Mouse (Mus musculus): ENCODE data around the gene Sox11. TPM values are rescaled to one million over a fixed set of nuclear protein-coding genes. Genes with fewer than 3 reads are reported as not detected.

The Sox11 gene
- 10 to 100 TPM; 11.0 to 19.4 TPM for total RNA-seq (2021)

- peak in 1 of 2 experiments; percentile 74 for DNase-seq (ENCODE audit: low spot score in 2 of 2)
- intact Hi-C loops (cut with DNase I), result loop anchor here (2.0 to 10.0 kb wide), 6 partner anchors 185 to 1091 kb away; no protein-coding TSS in a partner anchor
Observed at GRCm38 (mm10) chr12:27341871-27342690, at the start of gene Sox11. Sox11 (minus strand) TSS chr12:27342574.

GRCm38 (mm10) chr12:27391652-27392305 lies 49.4 kb upstream of the Sox11 start:
- no peak for DNase-seq (ENCODE audit: low spot score in 2 of 2)
- intact Hi-C loops (cut with DNase I), result no loop called here

GRCm38 (mm10) chr12:27390439-27390838 lies 48.1 kb upstream of the Sox11 start:
- DNase-seq (ENCODE audit: low spot score in 2 of 2), result no peak
- intact Hi-C loops (cut with DNase I), result no loop called here

GRCm38 (mm10) chr12:27389429-27389828 lies 47.1 kb upstream of the Sox11 start:
- DNase-seq (ENCODE audit: low spot score in 2 of 2), result no peak
- intact Hi-C loops (cut with DNase I), result no loop called here

- no peak for DNase-seq (ENCODE audit: low spot score in 2 of 2)
- intact Hi-C loops (cut with DNase I), result no loop called here
Observed at GRCm38 (mm10) chr12:27372505-27372904, 30.1 kb upstream of the Sox11 start.

GRCm38 (mm10) chr12:27370756-27371155 lies 28.4 kb upstream of the Sox11 start:
- DNase-seq (ENCODE audit: low spot score in 2 of 2), result no peak
- intact Hi-C loops (cut with DNase I), result no loop called here

- DNase-seq (ENCODE audit: low spot score in 2 of 2), result no peak
- intact Hi-C loops (cut with DNase I), result no loop called here
Observed at GRCm38 (mm10) chr12:27367476-27367875, 25.1 kb upstream of the Sox11 start.

- intact Hi-C loops (cut with DNase I), result no loop called here
- DNase-seq (ENCODE audit: low spot score in 2 of 2), result no peak
Observed at GRCm38 (mm10) chr12:27363840-27364640, 21.7 kb upstream of the Sox11 start.

GRCm38 (mm10) chr12:27357076-27357637 lies 14.8 kb upstream of the Sox11 start:
- intact Hi-C loops (cut with DNase I), result no loop called here
- DNase-seq (ENCODE audit: low spot score in 2 of 2), result no peak

- intact Hi-C loops (cut with DNase I), result no loop called here
- DNase-seq (ENCODE audit: low spot score in 2 of 2), result no peak
Observed at GRCm38 (mm10) chr12:27356571-27356970, 14.2 kb upstream of the Sox11 start.

- DNase-seq (ENCODE audit: low spot score in 2 of 2), result no peak
- intact Hi-C loops (cut with DNase I), result loop anchor here (2.0 to 10.0 kb wide), 6 partner anchors 187 to 1089 kb away; no protein-coding TSS in a partner anchor
Observed at GRCm38 (mm10) chr12:27343606-27344410, 1.4 kb upstream of the Sox11 start.

- DNase-seq (ENCODE audit: low spot score in 2 of 2), result peak; percentile 90
- intact Hi-C loops (cut with DNase I), result loop anchor here (2.0 to 10.0 kb wide), 6 partner anchors 186 to 1090 kb away; no protein-coding TSS in a partner anchor
Observed at GRCm38 (mm10) chr12:27342691-27343605, 574 bp upstream of the Sox11 start.

GRCm38 (mm10) chr12:27341130-27341870 lies 1.1 kb downstream of the Sox11 start:
- intact Hi-C loops (cut with DNase I), result loop anchor here (5.0 to 10.0 kb wide), 5 partner anchors 184 to 906 kb away; no protein-coding TSS in a partner anchor

GRCm38 (mm10) chr12:27340451-27341035 lies 1.8 kb downstream of the Sox11 start:
- intact Hi-C loops (cut with DNase I), result loop anchor here (5.0 to 10.0 kb wide), 5 partner anchors 183 to 907 kb away; no protein-coding TSS in a partner anchor
- DNase-seq (ENCODE audit: low spot score in 2 of 2), result no peak

More at GRCm38 (mm10) chr12:27341130-27341870, 1.1 kb downstream of the Sox11 start:
- peak; percentile 69 to 73 for DNase-seq (ENCODE audit: low spot score in 2 of 2)

GRCm38 (mm10) chr12:27339171-27339751 lies 3.1 kb downstream of the Sox11 start:
- intact Hi-C loops (cut with DNase I), result loop anchor here (2.0 to 10.0 kb wide), 3 partner anchors 204 to 452 kb away; no protein-coding TSS in a partner anchor
- DNase-seq (ENCODE audit: low spot score in 2 of 2), result peak; percentile 67 to 78

GRCm38 (mm10) chr12:27338721-27339170 lies 3.6 kb downstream of the Sox11 start:
- DNase-seq (ENCODE audit: low spot score in 2 of 2), result peak in 1 of 2 experiments; percentile 72
- intact Hi-C loops (cut with DNase I), result loop anchor here (2.0 to 10.0 kb wide), 3 partner anchors 204 to 451 kb away; no protein-coding TSS in a partner anchor
